Mouse (Mus musculus) forelimb bud, embryonic 11.5 days (tissue): ENCODE data around the gene Sash1.

Source experiments
- DNase-seq: peaks from one replicate; pipeline ENCODE4 v3.0.0-alpha.2; 2012; ENCODE audit warnings: low read depth, low spot score

Sash1 gene

GRCm38 (mm10) chr10:8682900-8683299 lies 203.0 kb downstream of the Sash1 start:
- DNase-seq, result peak; percentile 65

DNA sequence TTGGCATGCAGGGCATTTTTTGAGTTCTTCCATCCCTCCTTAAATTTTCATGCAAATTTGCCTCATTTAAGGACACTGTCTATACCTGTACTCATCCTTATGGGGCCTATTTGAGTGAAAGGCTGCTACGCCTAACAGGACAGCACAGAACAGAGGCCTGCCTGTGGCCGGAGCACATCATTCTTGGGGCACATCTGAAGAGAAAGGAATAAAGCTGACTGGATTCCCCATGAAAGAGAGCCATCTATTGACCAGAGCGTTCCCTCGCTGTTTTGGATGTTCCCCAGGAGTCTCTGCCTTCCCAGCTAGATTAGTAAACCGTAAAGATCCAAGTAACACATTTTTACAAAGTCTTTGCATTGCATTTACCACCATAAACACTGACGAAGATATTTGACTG lies 203.5 kb downstream of the Sash1 start:
- DNase-seq, result no peak

DNA sequence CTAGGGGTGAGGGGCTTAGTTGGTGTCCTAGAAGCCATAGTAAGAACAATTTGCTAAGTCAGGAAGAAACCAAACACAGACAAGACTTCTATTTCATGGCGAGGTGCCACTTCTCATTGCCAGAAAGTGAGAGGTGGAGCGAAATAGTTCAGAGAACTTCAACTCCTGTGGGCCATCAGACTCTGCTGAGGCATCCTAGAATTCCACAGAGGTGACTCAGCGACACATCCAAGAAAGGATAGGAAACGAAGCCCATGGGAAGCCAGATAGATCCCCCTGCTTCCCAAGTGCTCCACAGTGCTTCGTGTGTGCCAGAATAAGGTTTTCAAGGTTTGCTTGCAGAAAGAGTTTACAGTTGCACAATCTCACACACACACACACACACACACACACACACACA lies 209.1 kb downstream of the Sash1 start:
- DNase-seq, result no peak
